ENCODE assay signal across 14 mouse cellular contexts in genomic region chr10:12756692-12757091, GRCm38 (mm10).
DNase-seq lines count a peak whose midpoint lies in the region; ATAC-seq lines count a peak whose summit lies in the region.
"Had no signal": no experiment of that assay in that cellular context is flagged by ENCODE, and none has a peak within 500 bp of the region (broad histone marks: within the 10 kb centered on the region; RNA-seq: fewer than 3 reads in every experiment).

No protein-coding gene starts in this region.

- no peaks in the 10 kb centered on the region for H3K9me3 ChIP-seq in liver, embryonic 13.5 days (replicated peaks)
- no peaks in the 10 kb centered on the region for H3K9me3 ChIP-seq in liver, embryonic 11.5 days (ENCODE audit: control insufficient read depth, low read length)
- H3K9me3 ChIP-seq: hindbrain, embryonic 12.5 days; stomach, embryonic 15.5 days had no signal

- H3K4me2 ChIP-seq in liver, embryonic 13.5 days = no peak overlapping the region
- no peak overlapping the region for H3K4me2 ChIP-seq in liver, embryonic 11.5 days
- H3K4me2 ChIP-seq: heart, embryonic 11.5 days; hindbrain, embryonic 12.5 days; stomach, embryonic 15.5 days had no signal

- peak; percentile 23; the same call in 1 of the 2 replicates for ATAC-seq in liver, embryonic 13.5 days (ENCODE audit: low read depth)
- no peak for ATAC-seq in liver, embryonic 11.5 days (replicated peaks; ENCODE audit: low FRiP score)
- ATAC-seq in megakaryocyte-erythroid progenitor cell, adult 5-6 weeks (replicated peaks; ENCODE audit: low FRiP score, low TSS enrichment, poor library complexity, severe bottlenecking) = 0 out of 2 replicates have a peak, but pooled peaks have one; percentile 41

- no peaks in the 10 kb centered on the region for H3K4me1 ChIP-seq in liver, embryonic 13.5 days (replicated peaks)
- H3K4me1 ChIP-seq in liver, embryonic 11.5 days (replicated peaks; ENCODE audit: control insufficient read depth, insufficient read depth, low read length) = no peaks in the 10 kb centered on the region
- H3K4me1 ChIP-seq: hindbrain, embryonic 12.5 days; stomach, embryonic 15.5 days had no signal

- H3K27ac ChIP-seq in liver, embryonic 13.5 days = no peak overlapping the region
- no peak overlapping the region for H3K27ac ChIP-seq in liver, embryonic 11.5 days (ENCODE audit: low read depth, low read length)
- H3K27ac ChIP-seq: hindbrain, embryonic 12.5 days; liver, embryonic 14.5 days; stomach, embryonic 15.5 days had no signal

- no peaks in the 10 kb centered on the region for H3K36me3 ChIP-seq in liver, embryonic 13.5 days
- H3K36me3 ChIP-seq in liver, embryonic 11.5 days (ENCODE audit: control insufficient read depth, insufficient read depth, low read length) = no peaks in the 10 kb centered on the region
- H3K36me3 ChIP-seq: hindbrain, embryonic 12.5 days; stomach, embryonic 15.5 days had no signal

- DNase-seq in liver, embryonic 13.5 days = no peak
- no peak for DNase-seq in liver, embryonic 11.5 days (ENCODE audit: low spot score)
- peak; percentile 37 for DNase-seq in brain, adult 2 months (ENCODE audit: low read depth, low spot score)
- DNase-seq in cerebellum, postnatal 10 days = peak; percentile 71 to 78
- DNase-seq in c-Kit-positive CD71-positive TER-119-positive erythroid progenitor cells, embryonic 14.5 days (ENCODE audit: low spot score) = no peak
- no peak for DNase-seq in right cerebral cortex, postnatal 10 days (ENCODE audit: low spot score in 2 of 2)
- DNase-seq: kidney, adult 2 months; lung, postnatal 36 days; thymus, postnatal 36 days had no signal

- H3K27me3 ChIP-seq in liver, embryonic 13.5 days = no peaks in the 10 kb centered on the region
- H3K27me3 ChIP-seq in liver, embryonic 11.5 days (replicated peaks; ENCODE audit: control insufficient read depth, insufficient read depth, low read length) = no peaks in the 10 kb centered on the region
- H3K27me3 ChIP-seq: hindbrain, embryonic 12.5 days; stomach, embryonic 15.5 days had no signal

- WGBS in liver, embryonic 13.5 days (ENCODE audit: insufficient replicate concordance) = 77% methylated on average over 4 of the region's 4 CpGs
- WGBS in liver, embryonic 11.5 days = 80% methylated on average over 4 of the region's 4 CpGs

- no peak overlapping the region for H3K9ac ChIP-seq in liver, embryonic 13.5 days
- no peak overlapping the region for H3K9ac ChIP-seq in liver, embryonic 11.5 days (ENCODE audit: low read depth, low read length)
- H3K9ac ChIP-seq: hindbrain, embryonic 12.5 days; liver, embryonic 14.5 days; stomach, embryonic 15.5 days had no signal

- H3K4me3 ChIP-seq in liver, embryonic 13.5 days (replicated peaks) = no peak overlapping the region
- H3K4me3 ChIP-seq in liver, embryonic 11.5 days (ENCODE audit: low read depth, low read length) = no peak overlapping the region
- H3K4me3 ChIP-seq: hindbrain, embryonic 12.5 days; stomach, embryonic 15.5 days had no signal

Comparison
In these comparisons a context has a peak if more than half of its experiments do, and no peak if none do; other contexts are left out.
1. DNase-seq: peak in brain, adult 2 months (single experiment) and cerebellum, postnatal 10 days (2 of 2); none in liver, embryonic 13.5 days (single experiment), liver, embryonic 11.5 days (single experiment), c-Kit-positive CD71-positive TER-119-positive erythroid progenitor cells, embryonic 14.5 days (single experiment) and right cerebral cortex, postnatal 10 days (0 of 2).